Mouse (Mus musculus): ENCODE data around the gene B3gntl1. TPM values are rescaled to one million over a fixed set of nuclear protein-coding genes. Genes with fewer than 3 reads are reported as not detected.

The B3gntl1 gene
- polyA plus RNA-seq, 1 experiment from 2014 or later, result 4.6 TPM

- ATAC-seq, result no peak
- Histone ChIP-seq H3K4me1 (ENCODE audit: control insufficient read depth, insufficient read depth, low read length) (peaks cover 9% of the 10 kb centered on the region; the same call in 1 of the 2 replicates), H3K9me3 (replicated peaks; ENCODE audit: control insufficient read depth, low read length) (no peaks in the 10 kb centered on the region), H3K27me3 (replicated peaks; ENCODE audit: control insufficient read depth, insufficient read depth, low read length) (peaks cover 30% of the 10 kb centered on the region), H3K9ac (ENCODE audit: low read length) (no peak overlapping the region), H3K27ac (ENCODE audit: low read depth, low read length) (no peak overlapping the region), H3K4me3 (ENCODE audit: low read depth, low read length) (no peak overlapping the region), H3K4me2 (ENCODE audit: low read length) (no peak overlapping the region), H3K36me3 (ENCODE audit: control insufficient read depth, insufficient read depth, low read length) (no peaks in the 10 kb centered on the region)
- DNase-seq (ENCODE audit: low spot score), result no peak
- WGBS, result 48% methylated on average over 7 of the region's 7 CpGs
These were observed 33.6 kb upstream of the B3gntl1 start for GRCm38 (mm10) chr11:121706521-121707005.

- Histone ChIP-seq H3K4me2 (ENCODE audit: low read length) (peak overlapping the region; percentile 99), H3K4me3 (ENCODE audit: low read depth, low read length) (peak overlapping the region; percentile 57), H3K27me3 (replicated peaks; ENCODE audit: control insufficient read depth, insufficient read depth, low read length) (peaks cover 30% of the 10 kb centered on the region), H3K4me1 (ENCODE audit: control insufficient read depth, insufficient read depth, low read length) (peaks cover 9% of the 10 kb centered on the region; the same call in 1 of the 2 replicates), H3K36me3 (ENCODE audit: control insufficient read depth, insufficient read depth, low read length) (no peaks in the 10 kb centered on the region), H3K27ac (ENCODE audit: low read depth, low read length) (no peak overlapping the region), H3K9ac (ENCODE audit: low read length) (peak overlapping the region; percentile 68), H3K9me3 (replicated peaks; ENCODE audit: control insufficient read depth, low read length) (no peaks in the 10 kb centered on the region)
- WGBS, result 15% methylated on average over 16 of the region's 16 CpGs
- DNase-seq (ENCODE audit: low spot score) (peak; percentile 15), ATAC-seq (no peak)
These were observed 30.8 kb upstream of the B3gntl1 start for GRCm38 (mm10) chr11:121703619-121704215.

DNA sequence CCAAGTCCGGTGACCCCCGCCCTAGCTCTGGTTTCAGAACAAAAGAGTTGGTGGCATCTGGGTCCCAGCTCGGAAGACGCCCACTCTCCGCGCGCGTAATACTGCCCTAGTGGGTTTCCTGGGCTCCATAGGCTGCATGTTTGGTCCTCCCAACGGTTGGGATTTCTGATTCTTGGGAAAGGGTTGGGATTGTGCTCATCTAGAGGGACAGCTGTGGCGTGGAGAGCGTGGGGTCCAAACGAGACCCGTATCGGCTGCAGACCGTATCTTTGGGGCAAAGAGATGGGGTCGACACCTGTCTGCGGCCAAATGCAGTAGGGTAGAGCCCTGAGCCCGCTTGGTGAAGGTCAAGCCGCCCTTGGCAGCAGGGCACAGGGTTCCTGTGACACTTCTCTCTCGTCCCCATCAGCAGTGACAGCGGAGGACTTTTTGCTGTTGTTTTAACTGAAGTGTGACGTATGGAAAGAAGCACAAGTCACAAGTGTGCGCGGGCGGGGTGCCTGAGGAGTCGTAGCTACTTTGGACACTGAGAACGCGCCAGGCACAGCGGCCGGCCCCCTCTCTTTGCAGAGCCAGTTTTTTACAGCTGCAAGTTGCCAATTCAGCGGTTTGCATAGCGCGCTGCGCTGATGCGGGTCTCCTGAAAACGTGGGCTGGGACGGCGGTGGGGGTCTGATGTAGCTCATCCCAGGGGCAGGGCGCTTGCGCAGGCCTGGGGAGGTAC lies 30.1 kb upstream of the B3gntl1 start:
- H3K4me3 ChIP-seq (ENCODE audit: low read depth, low read length), result peak overlapping the region; percentile 57
- H3K36me3 ChIP-seq (ENCODE audit: control insufficient read depth, insufficient read depth, low read length), result no peaks in the 10 kb centered on the region
- peak overlapping the region; percentile 99 for H3K4me2 ChIP-seq (ENCODE audit: low read length)
- H3K27me3 ChIP-seq (replicated peaks; ENCODE audit: control insufficient read depth, insufficient read depth, low read length), result peaks cover 30% of the 10 kb centered on the region
- peak overlapping the region; percentile 68 for H3K9ac ChIP-seq (ENCODE audit: low read length)
- under 1% methylated on average over 40 of the region's 40 CpGs for WGBS
- peak; percentile 27 for ATAC-seq
- peaks cover 9% of the 10 kb centered on the region; the same call in 1 of the 2 replicates for H3K4me1 ChIP-seq (ENCODE audit: control insufficient read depth, insufficient read depth, low read length)
- no peaks in the 10 kb centered on the region for H3K9me3 ChIP-seq (replicated peaks; ENCODE audit: control insufficient read depth, low read length)
- no peak overlapping the region for H3K27ac ChIP-seq (ENCODE audit: low read depth, low read length)
- DNase-seq (ENCODE audit: low spot score), result peak; percentile 24

DNA sequence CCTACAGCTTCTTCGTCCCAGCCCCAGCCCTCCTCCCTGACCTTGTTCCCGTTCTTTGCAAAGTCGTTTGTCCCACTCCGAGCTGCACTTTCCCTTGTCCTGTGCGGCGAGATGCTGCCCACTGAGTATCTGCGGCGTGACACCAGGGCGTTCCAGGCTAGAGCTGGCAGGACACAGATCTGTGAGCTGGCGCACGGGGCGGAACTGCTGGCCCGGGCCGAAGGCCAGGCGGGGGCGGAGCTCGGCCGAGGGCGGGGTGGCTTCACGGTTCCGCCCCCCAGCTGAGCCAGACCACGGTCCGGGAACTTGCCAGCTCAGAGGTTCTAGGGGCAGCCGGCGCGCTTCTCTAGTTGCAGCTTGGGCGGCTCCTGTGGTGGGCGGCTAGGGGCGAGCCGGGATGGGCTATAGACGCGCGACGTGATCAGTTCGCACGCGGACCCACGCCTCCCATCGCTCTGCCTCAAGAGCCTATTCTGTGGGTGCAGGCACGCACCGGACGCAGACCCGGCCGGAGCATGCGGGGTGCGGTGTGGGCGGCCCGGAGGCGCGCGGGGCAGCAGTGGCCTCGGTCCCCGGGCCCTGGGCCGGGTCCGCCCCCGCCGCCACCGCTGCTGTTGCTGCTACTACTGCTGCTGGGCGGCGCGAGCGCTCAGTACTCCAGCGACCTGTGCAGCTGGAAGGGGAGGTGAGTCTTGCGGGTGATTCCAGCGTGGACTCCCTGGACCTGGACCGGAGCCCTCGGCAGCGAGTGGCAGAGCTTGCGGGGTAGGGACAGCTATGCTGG lies 29.4 kb upstream of the B3gntl1 start:
- Histone ChIP-seq H3K4me2 (ENCODE audit: low read length) (peak overlapping the region; percentile 99), H3K9me3 (replicated peaks; ENCODE audit: control insufficient read depth, low read length) (no peaks in the 10 kb centered on the region), H3K9ac (ENCODE audit: low read length) (peak overlapping the region; percentile 68), H3K27me3 (replicated peaks; ENCODE audit: control insufficient read depth, insufficient read depth, low read length) (peaks cover 29% of the 10 kb centered on the region), H3K27ac (ENCODE audit: low read depth, low read length) (no peak overlapping the region), H3K4me3 (ENCODE audit: low read depth, low read length) (peak overlapping the region; percentile 57), H3K4me1 (ENCODE audit: control insufficient read depth, insufficient read depth, low read length) (peaks cover 9% of the 10 kb centered on the region; the same call in 1 of the 2 replicates), H3K36me3 (ENCODE audit: control insufficient read depth, insufficient read depth, low read length) (no peaks in the 10 kb centered on the region)
- ATAC-seq (peak; percentile 83), DNase-seq (ENCODE audit: low spot score) (peak; percentile 71)
- WGBS, result under 1% methylated on average over 45 of the region's 69 CpGs

DNA sequence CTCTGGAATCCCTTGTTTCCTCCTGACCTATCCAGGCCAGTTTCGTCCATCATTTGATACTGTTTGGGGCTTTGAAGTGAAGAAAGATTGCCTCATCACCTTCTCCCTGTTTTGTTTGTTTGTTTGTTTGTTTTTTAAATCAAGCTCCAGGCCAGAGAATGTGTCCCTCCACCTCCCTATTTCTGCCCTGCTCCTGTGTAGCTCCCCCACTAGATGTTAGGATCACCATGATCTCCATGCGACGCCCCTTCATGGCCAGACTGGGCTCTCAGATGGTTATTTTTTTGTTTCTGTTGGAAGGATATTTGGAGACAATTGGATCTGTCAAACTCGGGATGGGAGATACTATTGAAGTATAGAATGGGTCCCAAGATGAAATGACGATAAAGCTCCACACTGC lies 28.3 kb upstream of the B3gntl1 start, which contains the start of gene Metrnl:
Gene Metrnl (plus strand): TSS at position 301 of the 400 bp plus-strand sequence.
- H3K4me1 ChIP-seq (ENCODE audit: control insufficient read depth, insufficient read depth, low read length), result peaks cover 9% of the 10 kb centered on the region; the same call in 1 of the 2 replicates
- peak within 1 kb of the TSS; percentile 57 for H3K4me3 ChIP-seq (ENCODE audit: low read depth, low read length)
- H3K27ac ChIP-seq (ENCODE audit: low read depth, low read length), result no peak within 1 kb of the TSS
- DNase-seq (ENCODE audit: low spot score), result no peak
- no peaks in the 10 kb centered on the region for H3K36me3 ChIP-seq (ENCODE audit: control insufficient read depth, insufficient read depth, low read length)
- no peaks in the 10 kb centered on the region for H3K9me3 ChIP-seq (replicated peaks; ENCODE audit: control insufficient read depth, low read length)
- 86% methylated on average over 5 of the region's 5 CpGs for WGBS
- ATAC-seq, result no peak
- peak within 1 kb of the TSS; percentile 68 for H3K9ac ChIP-seq (ENCODE audit: low read length)
- peaks cover 28% of the 10 kb centered on the region for H3K27me3 ChIP-seq (replicated peaks; ENCODE audit: control insufficient read depth, insufficient read depth, low read length)
- H3K4me2 ChIP-seq (ENCODE audit: low read length), result peak within 1 kb of the TSS; percentile 99

GRCm38 (mm10) chr11:121698381-121698955 lies 25.5 kb upstream of the B3gntl1 start:
- Histone ChIP-seq H3K9me3 (replicated peaks; ENCODE audit: control insufficient read depth, low read length) (no peaks in the 10 kb centered on the region), H3K4me2 (ENCODE audit: low read length) (no peak overlapping the region), H3K27me3 (replicated peaks; ENCODE audit: control insufficient read depth, insufficient read depth, low read length) (peaks cover 10% of the 10 kb centered on the region), H3K4me1 (ENCODE audit: control insufficient read depth, insufficient read depth, low read length) (peaks cover 8% of the 10 kb centered on the region; the same call in 1 of the 2 replicates), H3K27ac (ENCODE audit: low read depth, low read length) (no peak overlapping the region), H3K36me3 (ENCODE audit: control insufficient read depth, insufficient read depth, low read length) (no peaks in the 10 kb centered on the region), H3K4me3 (ENCODE audit: low read depth, low read length) (no peak overlapping the region), H3K9ac (ENCODE audit: low read length) (no peak overlapping the region)
- no peak for DNase-seq (ENCODE audit: low spot score)
- no peak for ATAC-seq
- WGBS, result 80% methylated on average over 5 of the region's 5 CpGs

DNA sequence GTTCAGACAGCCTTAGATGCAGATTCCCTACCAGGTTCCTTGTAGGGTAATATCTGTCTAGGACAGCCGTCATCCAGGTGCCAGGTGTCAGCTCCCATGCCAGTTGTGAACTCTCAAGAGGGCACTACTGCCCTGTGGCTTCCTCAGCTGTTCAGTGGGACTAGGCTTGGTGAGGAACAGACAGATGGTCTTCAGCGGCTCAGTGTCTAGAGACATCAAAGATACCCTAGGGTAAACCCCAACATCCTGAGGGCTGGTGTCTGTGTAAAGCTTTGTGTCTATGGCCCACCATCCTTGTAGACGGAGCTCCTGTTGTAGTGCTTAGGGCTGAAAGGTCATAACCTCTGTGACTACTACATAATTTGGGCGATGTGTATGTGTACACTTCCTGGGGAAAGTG lies 24.3 kb upstream of the B3gntl1 start:
- no peak overlapping the region for H3K4me3 ChIP-seq (ENCODE audit: low read depth, low read length)
- 88% methylated on average over 4 of the region's 4 CpGs for WGBS
- no peaks in the 10 kb centered on the region for H3K4me1 ChIP-seq (ENCODE audit: control insufficient read depth, insufficient read depth, low read length)
- DNase-seq (ENCODE audit: low spot score) (no peak), ATAC-seq (no peak)
- no peaks in the 10 kb centered on the region for H3K27me3 ChIP-seq (replicated peaks; ENCODE audit: control insufficient read depth, insufficient read depth, low read length)
- no peak overlapping the region for H3K9ac ChIP-seq (ENCODE audit: low read length)
- no peaks in the 10 kb centered on the region for H3K36me3 ChIP-seq (ENCODE audit: control insufficient read depth, insufficient read depth, low read length)
- H3K4me2 ChIP-seq (ENCODE audit: low read length), result no peak overlapping the region
- no peak overlapping the region for H3K27ac ChIP-seq (ENCODE audit: low read depth, low read length)
- H3K9me3 ChIP-seq (replicated peaks; ENCODE audit: control insufficient read depth, low read length), result no peaks in the 10 kb centered on the region

- no peak overlapping the region for H3K4me2 ChIP-seq (ENCODE audit: low read length)
- DNase-seq (ENCODE audit: low spot score), result no peak
- WGBS, result 84% methylated on average over 5 of the region's 5 CpGs
- H3K27ac ChIP-seq (ENCODE audit: low read depth, low read length), result no peak overlapping the region
- H3K4me1 ChIP-seq (ENCODE audit: control insufficient read depth, insufficient read depth, low read length), result no peaks in the 10 kb centered on the region
- no peak overlapping the region for H3K9ac ChIP-seq (ENCODE audit: low read length)
- no peaks in the 10 kb centered on the region for H3K27me3 ChIP-seq (replicated peaks; ENCODE audit: control insufficient read depth, insufficient read depth, low read length)
- no peak overlapping the region for H3K4me3 ChIP-seq (ENCODE audit: low read depth, low read length)
- H3K9me3 ChIP-seq (replicated peaks; ENCODE audit: control insufficient read depth, low read length), result no peaks in the 10 kb centered on the region
- no peak for ATAC-seq
- no peaks in the 10 kb centered on the region for H3K36me3 ChIP-seq (ENCODE audit: control insufficient read depth, insufficient read depth, low read length)
These were observed 22.5 kb upstream of the B3gntl1 start for GRCm38 (mm10) chr11:121695304-121696064.

Measured in forebrain, embryonic 14.5 days (tissue).